Mouse (Mus musculus): ENCODE results near the gene Prss54. TPM values are rescaled to one million over a fixed set of nuclear protein-coding genes. Genes with fewer than 3 reads are reported as not detected.

The Prss54 gene
- polyA plus RNA-seq, 1 experiment = not detected

GRCm38 (mm10) chr8:95599861-95600260 is 23.7 kb upstream of the Prss54 start:
- Histone ChIP-seq H3K27ac (ENCODE audit: insufficient read depth, low read length) (no peak overlapping the region), H3K4me1 (ENCODE audit: control insufficient read depth, insufficient read depth, low read length) (no peaks in the 10 kb centered on the region), H3K4me3 (ENCODE audit: insufficient read depth, low read length) (no peak overlapping the region)
- TF ChIP-seq CTCF (IDR thresholded peaks at IDR 0.05; ENCODE audit: borderline replicate concordance, insufficient read depth, low read length) (peak; percentile 57; the same call in 1 of the 2 replicates), POLR2A (IDR thresholded peaks at IDR 0.05; ENCODE audit: low read depth, low read length) (no peak)

- Histone ChIP-seq H3K4me1 (ENCODE audit: control insufficient read depth, insufficient read depth, low read length) (peaks cover 3% of the 10 kb centered on the region; the same call in 1 of the 2 replicates), H3K4me3 (ENCODE audit: insufficient read depth, low read length) (no peak overlapping the region), H3K27ac (ENCODE audit: insufficient read depth, low read length) (no peak overlapping the region)
- TF ChIP-seq POLR2A (IDR thresholded peaks at IDR 0.05; ENCODE audit: low read depth, low read length) = no peak
- no peak for TF ChIP-seq CTCF (IDR thresholded peaks at IDR 0.05; ENCODE audit: borderline replicate concordance, insufficient read depth, low read length)
Observed at GRCm38 (mm10) chr8:95596841-95597241, 20.7 kb upstream of the Prss54 start.

- Histone ChIP-seq H3K4me3 (ENCODE audit: insufficient read depth, low read length) (no peak overlapping the region), H3K27ac (ENCODE audit: insufficient read depth, low read length) (no peak overlapping the region), H3K4me1 (ENCODE audit: control insufficient read depth, insufficient read depth, low read length) (peaks cover 3% of the 10 kb centered on the region; the same call in 1 of the 2 replicates)
- TF ChIP-seq CTCF (IDR thresholded peaks at IDR 0.05; ENCODE audit: borderline replicate concordance, insufficient read depth, low read length) = no peak
- no peak for TF ChIP-seq POLR2A (IDR thresholded peaks at IDR 0.05; ENCODE audit: low read depth, low read length)
Observed at GRCm38 (mm10) chr8:95595131-95595530, 19.0 kb upstream of the Prss54 start.

- TF ChIP-seq CTCF (IDR thresholded peaks at IDR 0.05; ENCODE audit: borderline replicate concordance, insufficient read depth, low read length) = no peak
- TF ChIP-seq POLR2A (IDR thresholded peaks at IDR 0.05; ENCODE audit: low read depth, low read length) = no peak
- H3K4me3 ChIP-seq (ENCODE audit: insufficient read depth, low read length) = no peak overlapping the region
- H3K27ac ChIP-seq (ENCODE audit: insufficient read depth, low read length) = no peak overlapping the region
- H3K4me1 ChIP-seq (ENCODE audit: control insufficient read depth, insufficient read depth, low read length) = peaks cover 3% of the 10 kb centered on the region; the same call in 1 of the 2 replicates
Observed at GRCm38 (mm10) chr8:95593439-95594393, 17.6 kb upstream of the Prss54 start.

- Histone ChIP-seq H3K27ac (ENCODE audit: insufficient read depth, low read length) (no peak overlapping the region), H3K4me1 (ENCODE audit: control insufficient read depth, insufficient read depth, low read length) (peaks cover 3% of the 10 kb centered on the region; the same call in 1 of the 2 replicates), H3K4me3 (ENCODE audit: insufficient read depth, low read length) (no peak overlapping the region)
- TF ChIP-seq CTCF (IDR thresholded peaks at IDR 0.05; ENCODE audit: borderline replicate concordance, insufficient read depth, low read length) (no peak), POLR2A (IDR thresholded peaks at IDR 0.05; ENCODE audit: low read depth, low read length) (no peak)
Observed at GRCm38 (mm10) chr8:95592131-95592780, 16.1 kb upstream of the Prss54 start.

- no peak for TF ChIP-seq POLR2A (IDR thresholded peaks at IDR 0.05; ENCODE audit: low read depth, low read length)
- TF ChIP-seq CTCF (IDR thresholded peaks at IDR 0.05; ENCODE audit: borderline replicate concordance, insufficient read depth, low read length) = no peak
- Histone ChIP-seq H3K4me3 (ENCODE audit: insufficient read depth, low read length) (no peak overlapping the region), H3K27ac (ENCODE audit: insufficient read depth, low read length) (no peak overlapping the region), H3K4me1 (ENCODE audit: control insufficient read depth, insufficient read depth, low read length) (peaks cover 3% of the 10 kb centered on the region; the same call in 1 of the 2 replicates)
Observed at GRCm38 (mm10) chr8:95590539-95590938, 14.4 kb upstream of the Prss54 start.

- Histone ChIP-seq H3K4me3 (ENCODE audit: insufficient read depth, low read length) (no peak overlapping the region), H3K27ac (ENCODE audit: insufficient read depth, low read length) (no peak overlapping the region), H3K4me1 (ENCODE audit: control insufficient read depth, insufficient read depth, low read length) (peaks cover 3% of the 10 kb centered on the region; the same call in 1 of the 2 replicates)
- no peak for TF ChIP-seq POLR2A (IDR thresholded peaks at IDR 0.05; ENCODE audit: low read depth, low read length)
Observed at GRCm38 (mm10) chr8:95589282-95589681, 13.1 kb upstream of the Prss54 start.

- peaks cover 2% of the 10 kb centered on the region; the same call in 1 of the 2 replicates for H3K4me1 ChIP-seq (ENCODE audit: control insufficient read depth, insufficient read depth, low read length)
- no peak overlapping the region for H3K4me3 ChIP-seq (ENCODE audit: insufficient read depth, low read length)
- TF ChIP-seq CTCF (IDR thresholded peaks at IDR 0.05; ENCODE audit: borderline replicate concordance, insufficient read depth, low read length) (no peak), POLR2A (IDR thresholded peaks at IDR 0.05; ENCODE audit: low read depth, low read length) (no peak)
- no peak overlapping the region for H3K27ac ChIP-seq (ENCODE audit: insufficient read depth, low read length)
Observed at GRCm38 (mm10) chr8:95587339-95587738, 11.2 kb upstream of the Prss54 start.

GRCm38 (mm10) chr8:95573146-95573545 is 3.0 kb downstream of the Prss54 start:
- H3K27ac ChIP-seq (ENCODE audit: insufficient read depth, low read length) = no peak overlapping the region
- no peaks in the 10 kb centered on the region for H3K4me1 ChIP-seq (ENCODE audit: control insufficient read depth, insufficient read depth, low read length)
- H3K4me3 ChIP-seq (ENCODE audit: insufficient read depth, low read length) = no peak overlapping the region
- no peak for TF ChIP-seq POLR2A (IDR thresholded peaks at IDR 0.05; ENCODE audit: low read depth, low read length)
- no peak for TF ChIP-seq CTCF (IDR thresholded peaks at IDR 0.05; ENCODE audit: borderline replicate concordance, insufficient read depth, low read length)

- no peak for TF ChIP-seq CTCF (IDR thresholded peaks at IDR 0.05; ENCODE audit: borderline replicate concordance, insufficient read depth, low read length)
- no peak for TF ChIP-seq POLR2A (IDR thresholded peaks at IDR 0.05; ENCODE audit: low read depth, low read length)
- H3K4me3 ChIP-seq (ENCODE audit: insufficient read depth, low read length) = no peak overlapping the region
- H3K27ac ChIP-seq (ENCODE audit: insufficient read depth, low read length) = no peak overlapping the region
- H3K4me1 ChIP-seq (ENCODE audit: control insufficient read depth, insufficient read depth, low read length) = no peaks in the 10 kb centered on the region
Observed at GRCm38 (mm10) chr8:95566809-95567208, 9.3 kb downstream of the Prss54 start.
